Mouse (Mus musculus) gastrocnemius, postnatal 14 days (tissue): Measurements from ENCODE around the gene Renbp. TPM values are rescaled to one million over a fixed set of nuclear protein-coding genes. Genes with fewer than 3 reads are reported as not detected.

Source experiments
- DNase-seq: peaks from one replicate; pipeline ENCODE4 v3.0.0; 2021; ENCODE audit warnings: mixed read lengths
- intact Hi-C: fragments of 180-260 bp; cut with DNase I; formaldehyde crosslinking; loops from one replicate; pipeline ENCODE4 v1.15.1; 2025; ENCODE audit warnings: low total_unique reads
- long read RNA-seq, 2 experiments: library from polyadenylated mRNA; stranded (forward); transcript quantifications; one replicate each; pipeline ENCODE4 v2.0.0; 2021
- total RNA-seq, 2 experiments: library from RNA; stranded (reverse); gene quantifications; 2 replicates each; pipeline ENCODE4 v1.2.3; 2021

The Renbp gene
- total RNA-seq = 1 to 10 TPM; 3.8 to 4.2 TPM
- long read RNA-seq, experiment 1, partial matches to known transcripts = 0 of 5 reads
- long read RNA-seq, experiment 1, other reads (novel, unspliced or antisense) = 0 of 5 reads
- long read RNA-seq, experiment 2, partial matches to known transcripts = 1 of 4 reads
- long read RNA-seq, experiment 2, other reads (novel, unspliced or antisense) = 0 of 4 reads

- intact Hi-C loops = no loop called here
- peak; percentile 61 for DNase-seq
These were observed at the start of gene Renbp for GRCm38 (mm10) chrX:73930402-73931062. Gene Renbp, minus strand, starts transcription at chrX:73930850.

GRCm38 (mm10) chrX:73977783-73978182 is 47.1 kb upstream of the Renbp start:
- DNase-seq = no peak
- intact Hi-C loops = no loop called here

DNA sequence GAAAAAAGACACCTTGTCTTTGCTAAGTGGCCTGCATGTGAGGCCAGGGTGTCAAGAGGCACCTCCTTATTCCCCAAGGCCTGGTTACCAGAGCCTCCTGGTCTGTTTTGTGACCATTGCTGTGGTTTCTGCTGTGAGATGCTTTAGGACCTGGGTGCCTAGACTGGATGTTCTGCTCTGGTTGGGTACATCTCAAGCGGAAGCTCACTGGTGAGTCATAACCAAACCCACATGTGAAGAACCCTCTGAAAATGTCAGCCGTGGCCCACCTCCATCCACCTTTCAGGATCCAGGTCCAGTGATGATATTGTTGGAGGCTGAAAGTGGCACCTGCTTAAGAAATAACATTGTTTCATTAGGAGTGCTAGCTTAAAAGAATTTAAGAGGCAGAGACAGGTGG is 45.6 kb upstream of the Renbp start:
- no peak for DNase-seq
- intact Hi-C loops = no loop called here

DNA sequence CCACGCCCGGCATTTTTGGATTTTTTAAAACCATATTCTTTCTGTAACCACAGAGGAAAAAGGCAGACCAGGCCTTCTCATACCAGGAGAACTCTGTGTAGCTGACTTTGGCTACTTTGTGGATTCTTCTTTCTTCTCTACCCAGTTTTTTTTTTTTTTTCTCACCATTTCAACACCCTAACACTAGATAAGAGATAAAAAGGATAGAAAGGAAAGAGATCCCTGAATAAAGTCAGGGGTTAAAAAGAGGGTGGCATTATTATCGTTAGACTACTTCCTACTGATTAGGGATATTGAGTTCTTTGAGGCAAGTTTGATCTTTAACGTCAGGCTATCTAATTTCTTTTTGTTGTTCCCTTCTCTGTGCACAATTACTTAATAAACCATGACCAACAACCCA is 42.1 kb upstream of the Renbp start:
- intact Hi-C loops = no loop called here
- DNase-seq = no peak

- DNase-seq = no peak
- intact Hi-C loops = no loop called here
These were observed 40.1 kb upstream of the Renbp start for GRCm38 (mm10) chrX:73970781-73971180.

DNA sequence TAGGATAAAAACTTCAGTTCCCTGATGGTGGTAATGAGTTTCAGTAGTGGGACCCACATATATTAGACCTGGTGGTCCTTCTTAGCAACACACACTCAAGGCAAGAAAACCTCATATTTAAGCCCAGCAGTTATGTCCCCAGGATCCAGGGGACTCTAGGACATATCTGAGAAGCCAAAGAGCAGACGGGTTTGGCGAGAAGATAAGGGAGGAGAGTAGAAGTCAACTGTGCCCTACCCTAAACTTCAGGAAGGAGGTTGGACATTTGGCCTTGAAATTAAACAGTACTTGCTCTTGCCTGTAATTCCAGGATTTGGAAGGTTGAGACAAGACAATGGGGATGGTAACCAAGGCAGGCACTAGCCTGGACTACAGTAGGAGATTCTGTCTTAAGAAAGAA is 39.1 kb upstream of the Renbp start:
- no peak for DNase-seq
- intact Hi-C loops = no loop called here

GRCm38 (mm10) chrX:73969167-73969566 is 38.5 kb upstream of the Renbp start:
- intact Hi-C loops = no loop called here
- no peak for DNase-seq

GRCm38 (mm10) chrX:73967177-73968075 is 36.8 kb upstream of the Renbp start:
- intact Hi-C loops = no loop called here
- peak; percentile 88 for DNase-seq

DNA sequence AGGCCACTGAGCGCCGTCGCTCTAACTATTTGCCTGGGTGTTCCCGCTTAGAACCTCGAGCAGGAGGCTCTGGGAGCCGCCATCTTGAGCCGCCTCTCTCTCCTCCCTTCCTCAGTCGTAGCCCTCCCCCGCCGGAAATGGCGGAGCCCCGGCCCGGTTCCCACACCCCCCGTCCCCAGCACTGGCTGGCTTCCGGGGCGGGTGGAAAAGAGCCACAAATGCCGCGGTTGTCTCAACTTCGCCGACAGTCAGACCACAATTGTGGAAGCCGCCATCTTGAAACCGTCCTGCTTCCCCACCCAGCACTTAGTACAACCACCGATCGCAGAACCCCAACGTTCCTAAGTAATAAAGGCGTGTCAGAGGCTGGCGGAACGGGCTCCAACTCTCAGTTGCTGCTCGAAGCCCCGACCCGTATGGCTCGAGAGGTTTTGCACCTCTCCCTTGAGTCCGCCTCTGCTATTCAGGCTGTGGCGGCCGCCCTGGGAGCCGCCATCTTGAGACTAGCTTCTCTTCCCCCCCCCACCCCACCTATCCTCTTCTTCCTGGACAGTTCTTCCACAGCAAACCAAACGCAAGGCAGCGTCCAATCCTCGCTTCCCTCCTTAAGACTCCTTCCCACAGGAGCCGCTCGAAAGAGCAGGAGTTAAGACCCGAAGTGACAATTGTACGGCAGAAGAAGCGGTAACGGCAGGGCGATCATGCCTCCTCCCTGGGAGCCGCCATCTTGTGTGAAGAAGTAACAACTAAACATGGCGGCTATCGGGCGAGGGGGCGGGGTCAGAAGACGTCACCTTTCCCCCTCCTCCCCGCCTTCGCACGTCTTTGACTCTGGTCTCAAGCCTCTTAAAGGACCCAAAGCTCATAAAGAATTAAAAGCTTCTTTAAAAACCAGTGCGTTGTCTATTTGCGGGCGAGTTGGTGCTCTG is 35.9 kb upstream of the Renbp start, which contains the start of gene Hcfc1:
Gene Hcfc1, minus strand, starts transcription at position 110 of the 929 bp plus-strand sequence.
- peak; percentile 90 for DNase-seq
- intact Hi-C loops = no loop called here

GRCm38 (mm10) chrX:73965307-73965706 is 34.7 kb upstream of the Renbp start:
- DNase-seq = peak; percentile 39

GRCm38 (mm10) chrX:73964363-73964762 is 33.7 kb upstream of the Renbp start:
- DNase-seq = peak; percentile 6
- intact Hi-C loops = no loop called here

More at GRCm38 (mm10) chrX:73965307-73965706, 34.7 kb upstream of the Renbp start:
- intact Hi-C loops = no loop called here

DNA sequence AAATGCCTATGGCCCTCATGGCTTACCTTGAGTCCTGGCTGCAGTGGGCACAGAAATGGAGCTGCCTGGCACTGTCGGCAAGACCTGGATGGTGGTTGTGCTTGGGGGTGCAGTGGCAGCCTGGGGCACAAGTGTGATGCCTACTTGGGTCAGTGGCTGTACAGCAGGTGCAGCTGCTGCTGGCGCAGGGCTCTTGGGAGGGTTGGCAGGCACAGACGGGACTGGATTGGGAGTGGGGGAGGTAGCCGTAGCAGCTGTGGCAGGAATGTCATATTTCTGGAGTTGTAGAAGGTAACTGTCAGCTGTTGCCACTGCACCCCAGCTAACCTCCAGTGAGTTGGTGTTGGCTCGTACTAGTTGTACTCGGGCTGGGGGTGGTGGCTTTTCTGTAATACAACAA is 24.3 kb upstream of the Renbp start:
- intact Hi-C loops = no loop called here
- DNase-seq = peak; percentile 62

- intact Hi-C loops = no loop called here
- DNase-seq = no peak
These were observed 22.0 kb upstream of the Renbp start for GRCm38 (mm10) chrX:73952603-73953002.

- no peak for DNase-seq
- intact Hi-C loops = loop anchor here (5.0 kb wide), 1 partner anchor 152 kb away; no protein-coding TSS in a partner anchor
These were observed 18.7 kb upstream of the Renbp start for GRCm38 (mm10) chrX:73949341-73949740.

GRCm38 (mm10) chrX:73948647-73949046 is 18.0 kb upstream of the Renbp start:
- intact Hi-C loops = loop anchor here (5.0 kb wide), 1 partner anchor 151 kb away; no protein-coding TSS in a partner anchor

DNA sequence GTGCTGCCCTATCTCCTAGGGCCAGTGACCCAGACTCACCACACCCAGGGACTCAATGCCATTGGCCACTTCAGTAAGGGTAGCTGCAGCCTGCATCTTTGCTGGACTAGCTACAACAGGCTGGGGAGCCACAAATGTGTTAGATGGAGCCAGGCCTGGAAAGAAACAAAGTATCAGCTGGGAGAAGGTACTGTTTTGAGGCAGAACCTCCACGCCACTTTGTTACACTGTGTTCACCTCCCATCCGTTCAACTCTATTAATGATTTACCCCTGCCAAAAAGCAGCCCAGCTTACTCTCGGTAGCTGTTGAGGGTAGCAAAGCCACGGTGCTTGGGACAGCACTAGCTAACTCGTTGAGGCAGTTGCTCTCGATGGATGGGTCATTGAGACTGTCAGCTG is 16.2 kb upstream of the Renbp start:
- intact Hi-C loops = loop anchor here (5.0 kb wide), 1 partner anchor 150 kb away; no protein-coding TSS in a partner anchor
- no peak for DNase-seq

More at GRCm38 (mm10) chrX:73948647-73949046, 18.0 kb upstream of the Renbp start:
- no peak for DNase-seq

- DNase-seq = no peak
- intact Hi-C loops = no loop called here
These were observed 11.6 kb upstream of the Renbp start for GRCm38 (mm10) chrX:73942294-73942693.

- intact Hi-C loops = no loop called here
- no peak for DNase-seq
These were observed 11.2 kb upstream of the Renbp start for GRCm38 (mm10) chrX:73941860-73942259.

DNA sequence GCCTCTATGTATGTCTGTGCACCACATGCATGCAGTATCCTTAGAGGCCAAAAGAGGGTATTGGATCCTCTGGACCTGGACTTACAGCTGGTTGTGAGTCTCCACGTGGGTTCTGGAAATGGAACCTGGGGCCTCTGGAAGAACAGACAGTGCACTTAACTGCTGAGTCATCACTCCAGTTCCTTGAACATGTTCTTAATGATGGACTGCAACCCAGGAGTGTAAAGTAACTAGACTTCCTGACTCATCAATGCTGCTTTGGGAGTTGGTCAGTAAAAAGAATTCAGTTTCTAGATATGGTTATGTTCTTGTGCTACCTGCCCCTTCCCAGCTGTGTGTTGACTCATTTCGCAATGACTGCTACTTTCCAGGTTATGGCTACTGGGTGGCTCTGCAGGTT is 1.2 kb upstream of the Renbp start:
- intact Hi-C loops = no loop called here
- DNase-seq = no peak
